Mouse (Mus musculus): ENCODE measurements around the gene Tmc1.

DNA sequence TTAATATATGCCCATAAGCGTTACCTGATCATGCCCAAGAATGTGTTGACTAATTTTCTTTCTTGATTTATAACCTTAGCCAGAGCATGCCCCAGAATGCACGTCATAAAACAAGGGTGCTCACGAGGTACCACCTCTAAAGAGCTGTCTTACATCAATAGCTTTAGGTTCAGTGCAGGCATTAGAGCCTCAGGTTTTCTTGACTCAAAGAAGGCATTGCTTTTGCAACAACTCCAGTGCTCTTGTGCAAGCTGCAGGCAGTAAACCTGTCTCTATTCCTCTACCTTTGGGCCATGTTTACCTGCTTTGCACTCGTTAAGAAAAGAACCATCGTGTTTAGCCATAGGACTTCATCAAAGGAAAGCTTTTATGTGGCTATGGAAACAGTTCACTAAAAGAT, 43.6 kb downstream of the Tmc1 start:
- TF ChIP-seq CTCF (IDR thresholded peaks at IDR 0.05; ENCODE audit: control insufficient read depth, insufficient read depth, insufficient read length) (no peak), MYOG (IDR thresholded peaks at IDR 0.05; ENCODE audit: control insufficient read depth, extremely low read depth, insufficient read length) (no peak), FOSL1 (IDR thresholded peaks at IDR 0.05; ENCODE audit: insufficient read depth, low read length, poor library complexity, severe bottlenecking) (no peak)
